Mouse (Mus musculus): ENCODE results near the gene Wwc1. TPM values are rescaled to one million over a fixed set of nuclear protein-coding genes. Genes with fewer than 3 reads are reported as not detected.

Gene Wwc1
- total and polyA plus RNA-seq, 2 experiments, result 11.3 to 25.0 TPM

GRCm38 (mm10) chr11:35873624-35874244 lies 106.6 kb downstream of the Wwc1 start:
- no peak for DNase-seq (ENCODE audit: extremely low read depth, low read depth, low spot score)
- H3K27me3 ChIP-seq (ENCODE audit: control insufficient read depth, insufficient read depth, low read length), result no peaks in the 10 kb centered on the region
- no peaks in the 10 kb centered on the region for H3K79me2 ChIP-seq (ENCODE audit: control insufficient read depth, insufficient read depth, low read length)
- H3K4me3 ChIP-seq (ENCODE audit: insufficient read depth, low read depth, low read length), result no peak overlapping the region
- H3K36me3 ChIP-seq (ENCODE audit: control insufficient read depth, insufficient read depth, low read length), result peaks cover 18% of the 10 kb centered on the region; the same call in 1 of the 2 replicates
- 72% methylated on average over 21 of the region's 21 CpGs for WGBS
- no peaks in the 10 kb centered on the region for H3K4me1 ChIP-seq (ENCODE audit: control insufficient read depth, insufficient read depth, low read length)
- TF ChIP-seq CTCF (IDR thresholded peaks at IDR 0.05; ENCODE audit: low read depth, low read length), result no peak
- TF ChIP-seq POLR2A (IDR thresholded peaks at IDR 0.05; ENCODE audit: extremely low read depth, insufficient read depth, low read length), result no peak
- no peak overlapping the region for H3K9ac ChIP-seq (ENCODE audit: low read depth, low read length)
- no peak overlapping the region for H3K27ac ChIP-seq (replicated peaks; ENCODE audit: insufficient read depth, low read depth, low read length)

GRCm38 (mm10) chr11:35870961-35871360 lies 109.4 kb downstream of the Wwc1 start:
- TF ChIP-seq CTCF (IDR thresholded peaks at IDR 0.05; ENCODE audit: low read depth, low read length) (no peak), POLR2A (IDR thresholded peaks at IDR 0.05; ENCODE audit: extremely low read depth, insufficient read depth, low read length) (no peak)
- Histone ChIP-seq H3K36me3 (ENCODE audit: control insufficient read depth, insufficient read depth, low read length) (peaks cover 22% of the 10 kb centered on the region), H3K9ac (ENCODE audit: low read depth, low read length) (no peak overlapping the region), H3K79me2 (ENCODE audit: control insufficient read depth, insufficient read depth, low read length) (no peaks in the 10 kb centered on the region), H3K27ac (replicated peaks; ENCODE audit: insufficient read depth, low read depth, low read length) (no peak overlapping the region), H3K4me3 (ENCODE audit: insufficient read depth, low read depth, low read length) (no peak overlapping the region), H3K27me3 (ENCODE audit: control insufficient read depth, insufficient read depth, low read length) (no peaks in the 10 kb centered on the region), H3K4me1 (ENCODE audit: control insufficient read depth, insufficient read depth, low read length) (no peaks in the 10 kb centered on the region)
- DNase-seq (ENCODE audit: extremely low read depth, low read depth, low spot score), result no peak
- 85% methylated on average over 9 of the region's 9 CpGs for WGBS

DNA sequence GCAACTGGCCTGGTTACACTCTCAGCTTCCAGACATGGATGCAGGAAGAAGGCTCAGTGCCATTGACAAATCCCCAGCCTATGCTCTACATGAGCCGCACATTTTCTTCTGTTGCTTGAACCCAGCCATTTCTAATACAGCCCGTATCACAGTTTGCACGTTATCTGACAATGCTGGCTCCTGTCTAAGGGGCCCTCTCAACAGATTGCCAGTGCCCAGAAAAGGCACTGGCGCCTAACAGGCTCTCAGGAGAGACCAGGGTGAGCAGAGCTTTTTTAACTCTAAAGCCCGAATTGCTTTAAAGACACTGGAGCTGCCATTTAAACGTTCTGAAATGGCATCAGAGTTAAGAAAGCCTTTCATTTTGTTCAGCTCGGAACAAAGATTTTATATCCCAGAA lies 114.2 kb downstream of the Wwc1 start:
- DNase-seq (ENCODE audit: extremely low read depth, low read depth, low spot score), result no peak
- H3K4me3 ChIP-seq (ENCODE audit: insufficient read depth, low read depth, low read length), result no peak overlapping the region
- H3K4me1 ChIP-seq (ENCODE audit: control insufficient read depth, insufficient read depth, low read length), result no peaks in the 10 kb centered on the region
- H3K79me2 ChIP-seq (ENCODE audit: control insufficient read depth, insufficient read depth, low read length), result no peaks in the 10 kb centered on the region
- no peak for TF ChIP-seq POLR2A (IDR thresholded peaks at IDR 0.05; ENCODE audit: extremely low read depth, insufficient read depth, low read length)
- H3K27me3 ChIP-seq (ENCODE audit: control insufficient read depth, insufficient read depth, low read length), result no peaks in the 10 kb centered on the region
- H3K9ac ChIP-seq (ENCODE audit: low read depth, low read length), result no peak overlapping the region
- peaks cover 21% of the 10 kb centered on the region for H3K36me3 ChIP-seq (ENCODE audit: control insufficient read depth, insufficient read depth, low read length)
- no peak overlapping the region for H3K27ac ChIP-seq (replicated peaks; ENCODE audit: insufficient read depth, low read depth, low read length)
- 79% methylated on average over 7 of the region's 7 CpGs for WGBS

DNA sequence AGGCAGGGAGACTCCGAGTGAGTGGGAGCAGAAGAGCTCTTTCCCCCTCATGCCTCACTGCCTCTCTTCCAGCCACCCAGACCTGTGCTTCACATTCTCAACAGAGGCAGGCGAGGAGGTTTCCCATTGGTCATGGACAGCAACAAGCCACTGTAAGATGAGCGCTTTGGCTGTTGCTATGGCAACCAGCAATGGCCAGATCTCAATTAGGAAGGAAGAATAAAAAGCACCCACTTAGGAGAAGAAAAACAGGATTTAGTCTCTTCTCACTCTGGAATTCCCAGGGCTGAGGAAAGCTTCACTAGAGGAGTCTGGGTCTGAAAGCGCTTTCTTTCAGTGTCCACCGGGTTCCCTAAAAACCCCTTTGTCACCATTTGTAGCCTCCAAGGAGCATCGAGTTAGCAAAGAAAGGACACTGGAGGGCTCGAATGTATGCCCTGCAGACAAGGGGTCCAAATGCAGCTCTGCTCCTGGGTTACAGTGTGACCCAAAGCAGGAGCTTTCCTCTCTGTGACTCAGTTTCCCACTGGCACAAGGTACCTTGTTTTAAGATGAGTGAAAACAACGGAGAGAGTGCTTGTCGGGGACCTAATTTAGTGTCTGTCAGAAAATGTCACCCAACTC lies 115.2 kb downstream of the Wwc1 start:
- no peak for DNase-seq (ENCODE audit: extremely low read depth, low read depth, low spot score)
- TF ChIP-seq CTCF (IDR thresholded peaks at IDR 0.05; ENCODE audit: low read depth, low read length) (no peak), POLR2A (IDR thresholded peaks at IDR 0.05; ENCODE audit: extremely low read depth, insufficient read depth, low read length) (no peak)
- 75% methylated on average over 9 of the region's 9 CpGs for WGBS
- no peak overlapping the region for H3K9ac ChIP-seq (ENCODE audit: low read depth, low read length)
- H3K27me3 ChIP-seq (ENCODE audit: control insufficient read depth, insufficient read depth, low read length), result no peaks in the 10 kb centered on the region
- no peaks in the 10 kb centered on the region for H3K79me2 ChIP-seq (ENCODE audit: control insufficient read depth, insufficient read depth, low read length)
- no peak overlapping the region for H3K4me3 ChIP-seq (ENCODE audit: insufficient read depth, low read depth, low read length)
- no peaks in the 10 kb centered on the region for H3K4me1 ChIP-seq (ENCODE audit: control insufficient read depth, insufficient read depth, low read length)
- H3K36me3 ChIP-seq (ENCODE audit: control insufficient read depth, insufficient read depth, low read length), result peaks cover 19% of the 10 kb centered on the region
- no peak overlapping the region for H3K27ac ChIP-seq (replicated peaks; ENCODE audit: insufficient read depth, low read depth, low read length)

DNA sequence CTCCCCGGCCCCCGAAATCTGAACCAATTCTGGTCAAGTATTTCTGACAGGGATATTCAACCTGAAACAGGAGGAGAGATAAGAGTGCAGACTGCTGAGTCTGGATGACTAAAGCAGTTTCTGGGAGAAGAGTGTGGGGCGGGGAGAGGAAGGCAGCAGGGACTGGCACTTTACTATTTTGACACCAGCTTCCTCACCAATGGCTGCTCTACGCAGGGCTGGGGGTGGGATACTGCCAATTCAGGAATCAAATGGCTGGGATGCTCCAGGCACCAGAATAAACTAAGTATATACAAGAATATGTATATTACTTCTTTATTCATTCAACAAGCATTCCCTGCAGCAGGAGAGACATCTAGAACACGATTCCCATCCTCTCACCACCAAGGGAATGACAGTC lies 116.7 kb downstream of the Wwc1 start:
- Histone ChIP-seq H3K4me3 (ENCODE audit: insufficient read depth, low read depth, low read length) (no peak overlapping the region), H3K36me3 (ENCODE audit: control insufficient read depth, insufficient read depth, low read length) (peaks cover 18% of the 10 kb centered on the region), H3K27ac (replicated peaks; ENCODE audit: insufficient read depth, low read depth, low read length) (no peak overlapping the region), H3K27me3 (ENCODE audit: control insufficient read depth, insufficient read depth, low read length) (no peaks in the 10 kb centered on the region), H3K4me1 (ENCODE audit: control insufficient read depth, insufficient read depth, low read length) (no peaks in the 10 kb centered on the region), H3K9ac (ENCODE audit: low read depth, low read length) (no peak overlapping the region), H3K79me2 (ENCODE audit: control insufficient read depth, insufficient read depth, low read length) (no peaks in the 10 kb centered on the region)
- no peak for TF ChIP-seq CTCF (IDR thresholded peaks at IDR 0.05; ENCODE audit: low read depth, low read length)
- no peak for TF ChIP-seq POLR2A (IDR thresholded peaks at IDR 0.05; ENCODE audit: extremely low read depth, insufficient read depth, low read length)
- DNase-seq (ENCODE audit: extremely low read depth, low read depth, low spot score), result no peak
- 93% methylated on average over 5 of the region's 5 CpGs for WGBS

GRCm38 (mm10) chr11:35857395-35858067 lies 122.8 kb downstream of the Wwc1 start:
- WGBS, result 84% methylated on average over 12 of the region's 12 CpGs

More at GRCm38 (mm10) chr11:35857395-35858067, 122.8 kb downstream of the Wwc1 start:
- H3K4me1 ChIP-seq (ENCODE audit: control insufficient read depth, insufficient read depth, low read length), result no peaks in the 10 kb centered on the region
- TF ChIP-seq CTCF (IDR thresholded peaks at IDR 0.05; ENCODE audit: low read depth, low read length) (no peak), POLR2A (IDR thresholded peaks at IDR 0.05; ENCODE audit: extremely low read depth, insufficient read depth, low read length) (no peak)
- no peaks in the 10 kb centered on the region for H3K79me2 ChIP-seq (ENCODE audit: control insufficient read depth, insufficient read depth, low read length)
- no peak for DNase-seq (ENCODE audit: extremely low read depth, low read depth, low spot score)
- no peak overlapping the region for H3K4me3 ChIP-seq (ENCODE audit: insufficient read depth, low read depth, low read length)
- no peak overlapping the region for H3K27ac ChIP-seq (replicated peaks; ENCODE audit: insufficient read depth, low read depth, low read length)
- no peaks in the 10 kb centered on the region for H3K27me3 ChIP-seq (ENCODE audit: control insufficient read depth, insufficient read depth, low read length)
- H3K36me3 ChIP-seq (ENCODE audit: control insufficient read depth, insufficient read depth, low read length), result peaks cover 15% of the 10 kb centered on the region
- no peak overlapping the region for H3K9ac ChIP-seq (ENCODE audit: low read depth, low read length)

All from liver, adult 2 months (tissue).